Mouse (Mus musculus) C2C12 (cell line): ENCODE measurements around the gene Mxd4.

Source experiments
- CEBPB ChIP-seq: IDR thresholded peaks from one replicate; pipeline ENCODE4 v1.6.1; 2011; ENCODE audit warnings: low read depth, mild to moderate bottlenecking, control low read depth, moderate library complexity
- CTCF ChIP-seq: IDR thresholded peaks from one replicate; pipeline ENCODE4 v1.5.1; 2011; ENCODE audit not compliant: control insufficient read depth, insufficient read depth, insufficient read length
- FOSL1 ChIP-seq: IDR thresholded peaks from one replicate; pipeline ENCODE4 v1.8.0; 2011; ENCODE audit warnings: mild to moderate bottlenecking, low read length; ENCODE audit not compliant: poor library complexity, insufficient read depth, severe bottlenecking
- MAX ChIP-seq: IDR thresholded peaks from one replicate; pipeline ENCODE4 v1.6.1; 2011; ENCODE audit warnings: mild to moderate bottlenecking, control low read depth
- USF1 ChIP-seq: IDR thresholded peaks from one replicate; pipeline ENCODE4 v1.6.1; 2011; ENCODE audit warnings: low read depth, mild to moderate bottlenecking, control low read depth, moderate library complexity

GRCm38 (mm10) chr5:34189521-34189920 is 2.0 kb upstream of the Mxd4 start:
- no peak for TF ChIP-seq CTCF
- TF ChIP-seq CEBPB: no peak
- no peak for TF ChIP-seq FOSL1
- no peak for TF ChIP-seq MAX
- TF ChIP-seq USF1: no peak
